Mouse (Mus musculus) ES-E14 (cell line): Measurements from ENCODE around the gene Stk26.

Experiments used
- HCFC1 ChIP-seq: IDR thresholded peaks from 2 replicates; pipeline ENCODE4 v1.6.1; 2012; ENCODE audit warnings: low read length, inconsistent platforms, borderline replicate concordance; ENCODE audit not compliant: insufficient read depth
- MAFK ChIP-seq: IDR thresholded peaks from 2 replicates; pipeline ENCODE4 v1.6.1; 2014; ENCODE audit warnings: mild to moderate bottlenecking, low read depth, low read length, inconsistent platforms; ENCODE audit not compliant: insufficient read depth
- ZC3H11A ChIP-seq: IDR thresholded peaks from 2 replicates; pipeline ENCODE4 v1.6.1; 2012; ENCODE audit warnings: low read depth, mild to moderate bottlenecking, inconsistent platforms, low read length, borderline replicate concordance
- ZNF384 ChIP-seq: IDR thresholded peaks from 2 replicates; pipeline ENCODE4 v1.6.1; 2012; ENCODE audit warnings: low read depth, low read length, inconsistent platforms

GRCm38 (mm10) chrX:50798571-50798970 is 42.3 kb upstream of the Stk26 start:
- TF ChIP-seq ZNF384 (no peak), MAFK (no peak), HCFC1 (no peak), ZC3H11A (no peak)
